Mouse (Mus musculus) CD8-positive naive resting alpha-beta T cell, adult 2 months (primary cell): ENCODE measurements around the gene Tmem19.

Experiments used
- DNase-seq, 2 experiments: peaks; one replicate each; pipeline ENCODE4 v3.0.0; 2022; ENCODE audit warnings: low read depth in 2 of 2, low spot score in 2 of 2

Gene Tmem19

GRCm38 (mm10) chr10:115361840-115362622 lies at the start of gene Tmem19:
Tmem19 (minus strand) TSS chr10:115362501.
- peak; percentile 93 for DNase-seq

GRCm38 (mm10) chr10:115406393-115406792 lies 44.1 kb upstream of the Tmem19 start:
- DNase-seq = peak; percentile 15 to 55

GRCm38 (mm10) chr10:115391896-115392295 lies 29.6 kb upstream of the Tmem19 start:
- no peak for DNase-seq

DNA sequence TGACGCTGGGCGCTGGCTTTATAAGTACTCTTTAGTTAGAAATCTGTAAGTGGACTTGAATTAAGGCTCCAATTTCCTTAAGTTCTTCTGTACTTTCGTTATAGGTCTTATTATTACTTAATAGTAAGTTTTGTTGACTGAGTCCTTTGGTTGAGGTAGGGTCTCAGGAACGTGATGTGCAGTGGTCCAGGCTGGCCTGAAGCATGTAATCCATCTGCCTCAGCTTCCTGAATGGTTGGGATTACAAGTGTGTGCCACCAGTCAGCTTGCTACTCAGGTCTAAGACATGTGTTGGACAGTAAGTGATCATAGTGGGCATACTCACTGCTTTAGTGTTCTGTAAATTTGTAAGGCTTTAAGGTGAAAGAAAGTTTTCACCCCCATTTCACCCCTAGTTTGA lies 28.8 kb upstream of the Tmem19 start:
- no peak for DNase-seq

DNA sequence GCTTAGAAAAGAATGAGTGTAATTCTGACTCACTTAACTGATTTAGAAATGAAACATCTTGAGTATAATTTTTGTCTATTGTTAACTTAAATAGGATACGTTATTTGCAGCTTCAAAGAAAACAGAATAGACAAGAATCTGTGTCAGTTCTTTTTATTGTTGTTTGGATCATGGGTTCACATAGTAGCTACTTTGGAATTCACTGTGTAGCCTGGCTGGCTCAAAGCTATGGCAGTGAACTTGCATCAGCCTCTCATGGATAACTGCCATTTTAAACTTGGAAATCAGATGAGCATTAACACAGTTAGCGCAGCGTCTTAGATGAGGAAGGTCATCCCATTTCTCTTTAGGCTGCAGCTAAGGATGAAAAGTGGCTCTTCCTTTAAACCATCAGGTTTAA lies 25.6 kb upstream of the Tmem19 start:
- DNase-seq = no peak

DNA sequence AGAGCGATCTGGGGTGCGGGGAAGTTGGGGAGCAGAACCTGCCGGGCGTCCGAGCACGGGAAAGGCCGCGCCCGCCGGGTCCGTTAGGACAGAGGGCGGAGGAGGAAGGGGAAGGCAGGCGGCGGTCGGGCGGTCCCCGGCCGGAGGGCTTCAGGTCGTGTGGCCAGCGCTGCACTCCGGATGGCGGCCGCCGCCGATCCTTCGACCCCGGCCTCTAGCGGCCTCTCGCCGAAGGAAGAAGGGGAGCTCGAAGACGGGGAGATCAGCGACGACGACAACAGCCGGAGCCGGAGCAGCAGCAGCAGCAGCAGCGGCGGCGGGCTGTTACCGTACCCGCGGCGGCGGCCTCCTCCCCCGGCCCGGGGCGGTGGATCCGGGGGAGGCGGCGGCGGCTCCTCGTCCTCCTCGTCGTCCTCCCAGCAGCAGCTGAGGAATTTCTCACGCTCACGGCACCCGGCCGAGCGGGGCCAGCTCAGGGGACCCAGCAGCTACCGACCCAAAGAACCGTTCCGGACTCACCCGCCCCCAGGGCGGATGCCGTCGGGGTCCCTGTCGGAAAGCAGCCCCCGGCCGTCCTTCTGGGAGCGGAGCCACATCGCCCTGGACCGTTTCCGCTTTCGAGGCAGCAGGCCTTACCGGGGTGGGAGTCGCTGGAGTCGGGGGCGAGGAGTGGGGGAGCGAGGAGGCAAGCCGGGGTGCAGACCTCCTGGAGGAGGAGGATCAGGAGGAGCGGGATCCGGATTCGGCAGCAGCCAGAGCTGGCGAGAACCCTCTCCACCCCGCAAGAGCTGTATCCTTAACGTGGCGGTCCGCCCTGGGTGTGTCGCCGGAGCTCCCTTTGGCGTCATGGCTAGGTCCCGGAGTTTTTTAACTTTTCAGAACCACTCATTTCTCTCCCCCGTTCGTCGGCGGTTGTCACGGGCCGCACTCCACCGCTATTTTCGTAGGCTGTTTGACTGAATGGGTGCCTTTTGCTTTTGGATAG lies 23.0 kb upstream of the Tmem19 start:
- peak; percentile 51 to 55 for DNase-seq

- DNase-seq = peak; percentile 95 to 97
These were observed 22.1 kb upstream of the Tmem19 start, which contains the start of the genes Thap2 and Zfc3h1 for GRCm38 (mm10) chr10:115384221-115385017. Thap2 (minus strand) TSS chr10:115384443. Zfc3h1 (plus strand) TSS chr10:115384959.

DNA sequence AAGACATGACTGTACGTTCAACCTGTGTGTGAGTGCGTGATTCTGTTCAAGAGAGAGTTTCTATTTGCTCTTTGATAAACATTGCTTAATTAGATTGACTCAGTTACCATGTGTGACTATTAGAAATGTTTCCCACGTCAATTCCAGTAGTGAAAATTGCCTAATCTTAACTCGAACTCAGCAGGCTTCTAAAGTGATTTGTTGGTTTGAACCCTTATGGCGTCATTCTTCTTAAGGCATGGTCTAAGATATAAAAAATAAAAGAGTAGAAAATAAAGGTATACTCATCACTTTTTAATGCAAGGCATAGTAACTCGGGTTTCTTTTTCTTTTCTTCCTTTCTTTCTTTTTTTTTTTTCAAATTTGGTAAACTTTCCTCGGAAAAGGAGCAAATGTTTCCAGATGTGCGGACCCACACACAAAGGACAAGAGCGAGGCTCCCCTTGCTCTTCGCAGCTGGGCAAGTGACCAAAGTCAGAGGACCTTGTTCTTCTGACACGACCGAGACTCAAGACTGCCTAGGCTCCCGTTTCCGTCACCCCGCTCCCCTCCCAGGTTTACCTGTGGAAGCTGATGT lies 21.4 kb upstream of the Tmem19 start:
- no peak for DNase-seq

DNA sequence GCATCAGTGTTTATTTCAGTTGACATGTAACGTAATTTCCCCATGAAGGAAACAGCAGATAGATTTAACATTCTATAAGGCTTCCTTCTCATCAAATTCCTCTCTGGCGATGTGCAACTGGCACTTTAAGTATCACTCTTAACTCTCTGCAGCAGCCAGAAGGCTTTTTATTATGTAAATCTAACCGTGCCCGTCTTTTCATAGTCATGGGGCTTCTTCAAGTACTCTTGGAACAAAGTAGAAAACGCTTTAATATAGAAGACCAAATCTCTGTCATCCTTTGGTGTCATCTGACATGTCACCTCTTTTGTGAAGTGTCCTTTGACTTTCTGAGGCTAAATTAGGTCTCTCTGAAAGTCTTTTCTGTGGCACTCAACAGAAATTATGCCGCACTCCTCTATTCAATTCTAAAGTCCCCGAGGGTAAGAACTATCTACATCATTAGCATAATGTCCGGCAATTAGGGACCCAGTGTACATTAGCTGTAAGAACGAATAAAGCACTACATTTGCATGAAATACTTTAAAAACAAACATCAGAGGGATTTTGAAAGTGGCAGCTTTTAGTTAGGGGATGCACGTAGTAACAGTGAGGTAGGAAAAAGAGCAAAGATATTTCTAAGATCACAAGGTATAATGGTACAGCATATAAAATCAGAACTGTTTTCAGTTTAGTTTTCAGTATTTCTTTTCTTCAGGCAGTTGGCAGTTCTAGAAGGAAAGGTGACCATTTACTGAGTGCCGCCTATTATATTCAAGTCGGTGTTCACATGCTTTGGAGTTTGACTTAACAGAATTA lies 20.7 kb upstream of the Tmem19 start:
- DNase-seq = no peak

GRCm38 (mm10) chr10:115381506-115382084 lies 19.3 kb upstream of the Tmem19 start:
- no peak for DNase-seq

DNA sequence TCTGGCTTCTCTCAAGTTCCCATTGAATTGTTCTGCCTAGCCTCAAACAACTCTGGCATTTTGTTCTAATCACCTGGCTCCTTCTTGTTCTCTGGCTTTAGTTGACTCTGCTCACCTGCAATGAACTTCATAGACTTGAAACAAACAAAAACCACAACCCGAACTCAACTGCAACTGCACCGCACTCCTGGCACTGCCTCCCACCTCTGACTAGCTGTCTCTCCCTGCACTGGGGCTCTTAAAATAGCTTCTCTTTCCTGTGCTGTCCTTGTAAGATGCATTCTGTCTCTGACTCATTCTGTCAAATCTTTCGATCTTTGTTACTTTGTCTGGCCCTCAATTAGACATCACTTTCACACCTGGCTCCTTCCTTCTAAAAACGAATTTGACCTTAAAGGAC lies 850 bp upstream of the Tmem19 start:
- peak; percentile 17 to 27 for DNase-seq

- DNase-seq = no peak
These were observed 293 bp upstream of the Tmem19 start for GRCm38 (mm10) chr10:115362623-115362964.

- DNase-seq = no peak
These were observed 3.2 kb downstream of the Tmem19 start for GRCm38 (mm10) chr10:115359066-115359465.

DNA sequence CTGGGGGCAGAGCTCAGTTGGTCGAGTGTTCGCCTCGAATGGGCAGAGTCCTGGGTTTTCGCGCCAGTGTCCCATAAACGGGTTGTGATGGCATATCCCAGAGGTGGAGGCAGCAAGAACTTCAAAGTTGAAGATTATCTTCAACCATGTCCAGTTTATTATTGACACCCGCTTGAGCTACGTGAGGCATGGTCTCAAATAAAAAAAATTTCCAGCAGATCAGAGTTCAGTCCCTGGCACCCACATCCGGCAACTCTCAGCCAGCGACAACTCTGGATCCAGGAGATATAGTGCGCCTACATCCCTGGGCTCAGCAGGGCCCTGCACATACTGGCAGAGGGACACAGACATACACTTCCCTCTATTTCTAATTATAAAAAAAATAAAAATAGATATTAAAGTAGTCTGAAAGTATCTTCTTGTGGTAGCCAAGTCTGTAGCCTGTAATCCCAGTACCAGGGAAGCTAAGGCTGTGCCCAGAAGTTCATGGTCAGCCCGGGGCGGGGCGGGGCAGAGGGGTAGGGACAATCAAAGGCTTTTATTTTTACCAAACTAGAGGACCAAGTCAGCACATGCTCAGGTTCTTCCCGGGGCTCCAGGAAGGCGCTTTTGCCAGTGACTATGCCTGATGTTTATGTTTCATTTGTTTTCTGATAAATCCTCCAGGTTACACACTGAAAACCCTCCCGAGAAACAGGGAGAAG lies 3.9 kb downstream of the Tmem19 start:
- DNase-seq = no peak

- no peak for DNase-seq
These were observed 6.2 kb downstream of the Tmem19 start for GRCm38 (mm10) chr10:115356106-115356505.

DNA sequence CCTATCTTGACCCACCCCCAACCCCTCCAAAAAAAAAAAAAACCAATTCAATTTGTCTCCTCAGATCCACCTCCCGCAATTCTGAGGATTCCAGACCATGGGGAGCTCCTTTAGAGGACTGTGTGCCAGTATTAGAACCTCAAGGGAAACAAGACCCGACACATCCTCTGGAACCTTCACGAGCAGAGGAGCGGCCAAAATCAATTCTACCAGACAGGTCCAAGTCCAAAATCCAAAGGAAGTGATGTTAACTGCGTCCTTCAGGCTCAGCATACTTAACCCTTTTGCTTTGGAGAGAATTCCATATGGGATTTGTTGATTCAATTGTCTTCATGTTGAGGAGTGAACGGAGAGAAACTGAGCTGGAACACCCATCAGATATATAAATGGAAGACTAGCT lies 7.3 kb downstream of the Tmem19 start:
- DNase-seq = no peak

DNA sequence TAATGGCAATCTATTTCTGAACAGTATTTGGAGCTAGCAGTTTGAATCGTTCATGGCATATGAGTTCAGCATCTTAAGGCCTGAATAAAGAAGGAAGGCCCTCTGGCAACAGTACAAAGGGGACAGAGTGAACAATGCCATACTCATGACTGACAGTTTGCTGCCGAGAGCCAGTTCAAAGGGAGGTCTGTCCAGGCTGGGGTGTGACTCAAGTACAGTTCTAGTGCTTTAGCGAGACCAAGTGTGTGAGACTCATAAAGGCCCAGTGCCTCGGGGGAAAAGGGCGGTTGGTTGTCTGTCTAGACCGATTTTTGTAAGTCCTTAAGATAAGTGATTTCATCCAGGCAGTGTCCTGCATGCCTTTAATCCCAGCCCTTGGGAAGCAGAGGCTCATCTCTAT lies 7.7 kb downstream of the Tmem19 start:
- DNase-seq = no peak

DNA sequence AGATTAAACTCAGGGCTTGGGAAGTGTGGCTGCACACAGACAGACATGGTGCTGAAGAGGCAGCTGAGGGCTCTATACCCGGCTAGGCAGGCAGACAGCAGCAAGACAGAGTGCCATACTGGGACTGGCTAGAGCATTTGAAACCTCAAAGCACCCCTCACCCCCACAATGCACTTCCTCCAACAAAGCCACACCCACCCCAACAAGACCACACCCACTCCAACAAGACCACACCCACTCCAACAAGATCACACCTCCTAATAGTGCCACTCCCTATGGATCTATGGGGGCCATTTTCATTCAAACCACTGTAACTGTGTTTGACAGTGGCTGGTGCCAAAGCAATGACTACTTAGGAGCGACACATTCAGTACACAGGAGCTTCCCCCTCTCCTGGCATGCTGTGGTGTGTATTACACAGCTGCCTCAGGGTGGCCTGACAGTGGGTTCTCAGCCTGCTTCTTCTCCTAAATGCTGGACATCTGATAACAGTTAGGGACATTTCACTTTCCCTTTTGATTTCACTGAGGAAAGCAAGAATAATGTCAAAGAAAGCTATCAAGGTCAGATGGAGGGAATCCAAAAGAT lies 11.4 kb downstream of the Tmem19 start:
- no peak for DNase-seq

DNA sequence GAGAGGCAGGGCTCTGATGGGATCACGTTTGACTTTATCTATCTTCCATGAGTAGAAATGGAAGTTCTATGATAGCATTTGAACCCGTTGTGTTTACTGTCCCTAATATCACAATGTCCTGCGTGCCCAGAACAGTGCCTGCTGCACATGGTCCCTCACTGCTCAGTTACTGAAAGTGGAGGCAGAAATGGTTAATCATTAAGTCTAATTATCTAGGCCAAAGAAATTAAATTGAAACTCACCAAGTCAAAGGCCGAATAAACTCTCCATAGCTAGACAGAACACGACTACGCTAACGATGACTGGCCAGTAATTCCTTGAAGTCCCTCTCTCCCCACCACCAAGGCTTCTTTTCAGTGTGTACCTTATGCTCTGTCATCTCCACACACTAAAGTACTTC lies 12.8 kb downstream of the Tmem19 start:
- DNase-seq = no peak
